Comparison of ENCODE assay signal across 9 mouse cellular contexts in the genomic region with DNA sequence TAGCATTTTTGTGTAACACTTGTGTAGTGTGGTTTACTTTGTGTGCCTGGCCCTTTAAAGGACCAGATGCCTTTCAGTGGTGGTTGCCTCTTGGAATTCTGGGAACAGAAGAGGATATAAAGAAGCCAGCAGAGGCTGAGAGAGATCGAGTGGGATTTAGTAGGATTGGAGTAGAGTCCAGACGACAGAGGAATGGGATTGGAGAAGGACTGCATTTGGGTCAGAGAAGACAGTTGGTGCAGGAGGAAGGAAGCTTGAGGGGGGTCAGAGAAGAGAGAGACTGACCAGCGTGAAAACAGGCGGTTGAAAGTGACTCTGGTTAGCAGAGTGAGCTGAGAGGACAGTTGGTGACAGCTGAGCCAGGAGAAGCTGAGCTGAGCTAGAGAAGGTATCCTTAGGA.
A peak's percentile ranks its signal among the peaks of the same experiment; 100 is the strongest.
DNase-seq lines count a peak whose midpoint lies in the region; ATAC-seq and TF ChIP-seq lines count a peak whose summit lies in the region.
"Had no signal": no experiment of that assay in that cellular context is flagged by ENCODE, and none has a peak within 500 bp of the region (broad histone marks: within the 10 kb centered on the region; RNA-seq: fewer than 3 reads in every experiment).

No protein-coding gene starts in this region.

- no peak overlapping the region for H3K9ac ChIP-seq in kidney, embryonic 14.5 days (ENCODE audit: low read depth, low read length)
- H3K9ac ChIP-seq in hindbrain, embryonic 14.5 days = no peak overlapping the region
- no peak overlapping the region for H3K9ac ChIP-seq in midbrain, embryonic 13.5 days (replicated peaks)
- no peak overlapping the region for H3K9ac ChIP-seq in intestine, embryonic 16.5 days (ENCODE audit: low read depth, low read length)

- H3K27ac ChIP-seq in kidney, embryonic 14.5 days (ENCODE audit: low read depth, low read length) = no peak overlapping the region
- 0 out of 2 replicates have a peak overlapping the region, but pooled peaks have one; percentile 17 for H3K27ac ChIP-seq in embryonic fibroblast, embryonic 13.5 days (ENCODE audit: insufficient read depth, low read length)
- no peak overlapping the region for H3K27ac ChIP-seq in hindbrain, embryonic 14.5 days
- H3K27ac ChIP-seq in midbrain, embryonic 13.5 days = no peak overlapping the region
- H3K27ac ChIP-seq in intestine, embryonic 16.5 days (ENCODE audit: low read length) = no peak overlapping the region

- no peak overlapping the region for H3K4me2 ChIP-seq in kidney, embryonic 14.5 days (replicated peaks; ENCODE audit: low read depth, low read length)
- 0 out of 2 replicates have a peak overlapping the region, but pooled peaks have one; percentile 10 for H3K4me2 ChIP-seq in hindbrain, embryonic 14.5 days (replicated peaks)
- peak overlapping the region; percentile 19 for H3K4me2 ChIP-seq in midbrain, embryonic 13.5 days (replicated peaks)
- no peak overlapping the region for H3K4me2 ChIP-seq in intestine, embryonic 16.5 days (ENCODE audit: low read depth, low read length)

- no peak overlapping the region for H3K4me3 ChIP-seq in kidney, embryonic 14.5 days (ENCODE audit: low read length)
- no peak overlapping the region for H3K4me3 ChIP-seq in embryonic fibroblast, embryonic 13.5 days (ENCODE audit: insufficient read depth, low read length)
- no peak overlapping the region for H3K4me3 ChIP-seq in hindbrain, embryonic 14.5 days (replicated peaks; ENCODE audit: low read length)
- H3K4me3 ChIP-seq in midbrain, embryonic 13.5 days (replicated peaks) = no peak overlapping the region; the same call in 1 of the 2 replicates
- H3K4me3 ChIP-seq in intestine, embryonic 16.5 days (ENCODE audit: low read length) = no peak overlapping the region

- 33% methylated on average over 4 of the region's 4 CpGs for WGBS in kidney, embryonic 14.5 days
- 48% methylated on average over 4 of the region's 4 CpGs for WGBS in hindbrain, embryonic 14.5 days
- WGBS in midbrain, embryonic 13.5 days = 23% methylated on average over 4 of the region's 4 CpGs
- WGBS in intestine, embryonic 16.5 days = 47% methylated on average over 4 of the region's 4 CpGs

- no peaks in the 10 kb centered on the region for H3K9me3 ChIP-seq in kidney, embryonic 14.5 days (ENCODE audit: control insufficient read depth, low read length)
- H3K9me3 ChIP-seq in hindbrain, embryonic 14.5 days (ENCODE audit: control insufficient read depth, low read length) = no peaks in the 10 kb centered on the region
- no peaks in the 10 kb centered on the region for H3K9me3 ChIP-seq in midbrain, embryonic 13.5 days
- H3K9me3 ChIP-seq in intestine, embryonic 16.5 days (ENCODE audit: control insufficient read depth, low read length) = no peaks in the 10 kb centered on the region

- no peaks in the 10 kb centered on the region for H3K27me3 ChIP-seq in kidney, embryonic 14.5 days (ENCODE audit: control insufficient read depth, insufficient read depth, low read length)
- H3K27me3 ChIP-seq in hindbrain, embryonic 14.5 days (ENCODE audit: control insufficient read depth, insufficient read depth, low read length) = no peaks in the 10 kb centered on the region
- H3K27me3 ChIP-seq in midbrain, embryonic 13.5 days = no peaks in the 10 kb centered on the region
- H3K27me3 ChIP-seq in intestine, embryonic 16.5 days (replicated peaks; ENCODE audit: control insufficient read depth, insufficient read depth, low read length) = no peaks in the 10 kb centered on the region

- no peak for TF ChIP-seq POLR2A in embryonic fibroblast, embryonic 13.5 days (IDR thresholded peaks at IDR 0.05; ENCODE audit: low read depth, low read length)

- no peak for ATAC-seq in kidney, embryonic 14.5 days (ENCODE audit: low FRiP score, low TSS enrichment)
- ATAC-seq in hindbrain, embryonic 14.5 days (ENCODE audit: low FRiP score) = no peak
- ATAC-seq in midbrain, embryonic 13.5 days = no peak
- no peak for ATAC-seq in intestine, embryonic 16.5 days

- DNase-seq in kidney, adult 8-10 months = peak; percentile 3 to 5
- no peak for DNase-seq in hindbrain, embryonic 14.5 days (ENCODE audit: low spot score)
- no peak for DNase-seq in urinary bladder, adult 2 months (ENCODE audit: low spot score)
- no peak for DNase-seq in gastrocnemius, postnatal 25 days
- DNase-seq: thymus, adult 18-20 months had no signal

- H3K4me1 ChIP-seq in kidney, embryonic 14.5 days (ENCODE audit: control insufficient read depth, insufficient read depth, low read length) = peaks cover 29% of the 10 kb centered on the region
- H3K4me1 ChIP-seq in embryonic fibroblast, embryonic 13.5 days (ENCODE audit: control insufficient read depth, insufficient read depth, low read length) = peaks cover 12% of the 10 kb centered on the region
- H3K4me1 ChIP-seq in hindbrain, embryonic 14.5 days (replicated peaks; ENCODE audit: control insufficient read depth, insufficient read depth, low read length) = peaks cover 46% of the 10 kb centered on the region
- H3K4me1 ChIP-seq in midbrain, embryonic 13.5 days (replicated peaks) = peaks cover 58% of the 10 kb centered on the region
- peaks cover 36% of the 10 kb centered on the region for H3K4me1 ChIP-seq in intestine, embryonic 16.5 days (ENCODE audit: control insufficient read depth, insufficient read depth, low read length)

- no peak for TF ChIP-seq CTCF in embryonic fibroblast, embryonic 13.5 days (IDR thresholded peaks at IDR 0.05; ENCODE audit: borderline replicate concordance, insufficient read depth, low read length)

- H3K36me3 ChIP-seq in kidney, embryonic 14.5 days (ENCODE audit: control insufficient read depth, insufficient read depth, low read length) = no peaks in the 10 kb centered on the region
- H3K36me3 ChIP-seq in hindbrain, embryonic 14.5 days (replicated peaks; ENCODE audit: control insufficient read depth, insufficient read depth) = no peaks in the 10 kb centered on the region
- H3K36me3 ChIP-seq in midbrain, embryonic 13.5 days = no peaks in the 10 kb centered on the region
- no peaks in the 10 kb centered on the region for H3K36me3 ChIP-seq in intestine, embryonic 16.5 days (ENCODE audit: control insufficient read depth, insufficient read depth, low read length)

Comparison
In these comparisons a context has a peak if more than half of its experiments do, and no peak if none do; other contexts are left out.
1. DNase-seq: peak in kidney, adult 8-10 months (2 of 2); none in hindbrain, embryonic 14.5 days (single experiment), urinary bladder, adult 2 months (single experiment) and gastrocnemius, postnatal 25 days (single experiment).
2. H3K4me2 ChIP-seq: peak in hindbrain, embryonic 14.5 days (single experiment) and midbrain, embryonic 13.5 days (single experiment); none in kidney, embryonic 14.5 days (single experiment) and intestine, embryonic 16.5 days (single experiment).